Mouse (Mus musculus) retina, postnatal 7 days (tissue): ENCODE measurements around the gene Fstl3.

Experiments
- DNase-seq: peaks from one replicate; pipeline ENCODE4 v3.0.0-alpha.2; 2012; ENCODE audit warnings: low read depth, low spot score

Fstl3 gene

DNA sequence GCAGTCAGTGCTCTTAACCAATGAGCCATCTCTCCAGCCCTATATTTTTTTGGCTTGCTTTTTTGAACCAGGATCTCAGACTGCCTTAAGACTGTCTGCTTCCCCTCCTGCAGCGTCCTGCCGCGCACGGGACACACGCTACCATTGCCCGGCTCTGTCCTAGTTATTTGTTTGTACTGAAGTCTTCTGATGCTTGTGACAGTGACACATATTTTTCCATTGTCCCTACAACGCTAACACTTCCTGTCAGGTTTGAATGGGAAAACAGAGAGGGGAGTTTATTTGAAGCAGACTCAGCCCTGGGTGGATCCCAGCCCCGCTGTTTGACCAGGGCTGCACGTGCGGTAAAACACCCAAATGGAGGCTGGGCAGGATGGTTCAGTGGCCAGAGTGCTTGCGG lies 31.7 kb downstream of the Fstl3 start:
- DNase-seq: no peak

DNA sequence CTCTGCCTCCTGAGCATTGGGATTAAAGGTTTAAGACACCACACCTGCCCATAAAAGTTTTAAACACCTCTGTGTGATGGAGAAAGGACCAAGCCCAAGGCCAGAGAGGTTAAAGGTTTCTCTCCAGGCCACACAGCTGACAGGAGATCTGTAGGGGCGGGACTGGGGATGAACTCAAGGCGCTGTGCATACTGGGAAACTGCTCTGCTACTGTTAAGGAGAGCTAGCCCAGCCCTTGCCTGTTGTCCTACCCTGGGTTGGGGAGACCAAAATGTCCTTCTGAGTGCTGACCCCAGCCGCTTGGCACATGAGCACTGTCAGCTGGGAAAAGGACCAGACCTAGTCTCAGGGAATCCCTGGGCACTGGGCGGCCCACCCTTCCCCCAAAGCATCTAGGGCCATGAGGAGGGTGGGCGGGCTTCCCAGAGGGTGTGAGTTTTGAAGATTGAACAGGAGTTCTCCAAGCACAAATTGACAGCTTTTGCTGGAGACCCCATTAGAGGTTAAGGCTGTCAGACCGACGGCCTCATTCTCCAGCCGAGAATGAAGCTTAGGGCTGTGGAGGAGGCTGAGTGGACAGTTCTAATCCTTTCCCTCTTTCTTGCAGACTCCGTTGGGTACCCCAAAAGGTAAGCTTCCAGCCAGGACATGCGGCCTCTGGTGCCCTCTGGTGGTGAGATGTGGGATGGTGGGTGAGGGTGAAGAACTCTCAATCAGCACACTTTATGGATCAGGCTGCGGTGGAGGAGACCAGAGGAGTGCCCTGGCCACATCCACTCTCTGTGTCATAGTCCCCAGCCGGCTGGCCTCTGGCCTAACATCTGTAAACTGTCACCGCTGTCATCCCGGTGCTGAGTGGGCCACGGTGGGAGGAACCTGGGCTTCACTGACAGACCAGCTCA lies 34.9 kb downstream of the Fstl3 start:
- peak; percentile 75 for DNase-seq

- DNase-seq: no peak
Observed at GRCm38 (mm10) chr10:79814271-79814842, 37.3 kb downstream of the Fstl3 start.

- DNase-seq: no peak
Observed at GRCm38 (mm10) chr10:79815671-79816494, 38.8 kb downstream of the Fstl3 start.

DNA sequence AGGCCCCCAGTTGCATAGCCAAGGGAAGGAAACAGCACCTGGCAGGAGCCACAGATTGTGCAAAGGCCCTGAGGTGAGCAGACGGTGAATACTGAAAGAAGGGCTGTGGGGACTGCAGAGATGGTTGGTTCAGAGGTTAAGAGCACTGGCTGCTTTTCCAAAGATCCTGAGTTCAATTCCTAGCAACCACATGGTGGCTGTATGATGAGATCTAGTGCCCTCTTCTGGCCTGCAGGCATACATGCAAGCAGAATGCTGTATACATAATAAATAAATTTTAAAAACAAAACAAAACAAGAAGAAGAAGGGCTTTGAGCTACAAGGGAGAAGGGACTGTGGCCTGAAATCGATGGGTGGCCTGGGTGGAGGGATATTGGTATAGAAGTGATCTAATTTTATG lies 40.0 kb downstream of the Fstl3 start:
- no peak for DNase-seq

DNA sequence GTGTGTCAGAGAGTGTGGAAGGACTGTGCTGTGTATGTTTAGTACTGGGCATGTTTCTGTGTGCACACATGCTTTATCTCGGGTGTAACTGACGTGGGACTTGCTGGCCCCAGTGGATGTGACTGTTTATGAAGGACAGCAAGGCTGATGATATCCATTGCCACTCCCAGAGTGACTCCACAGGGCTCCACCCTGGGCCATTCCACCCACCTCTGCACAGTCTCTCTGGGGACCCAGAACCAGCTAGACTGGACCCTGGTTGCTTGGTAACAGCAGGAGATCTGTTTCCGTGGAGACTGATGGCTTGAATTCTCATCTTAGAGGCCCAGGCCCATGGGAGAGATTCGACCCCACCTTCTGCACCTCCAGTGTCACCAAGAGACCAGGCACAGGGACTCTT lies 41.2 kb downstream of the Fstl3 start:
- no peak for DNase-seq

GRCm38 (mm10) chr10:79819606-79820005 lies 42.5 kb downstream of the Fstl3 start:
- no peak for DNase-seq

DNA sequence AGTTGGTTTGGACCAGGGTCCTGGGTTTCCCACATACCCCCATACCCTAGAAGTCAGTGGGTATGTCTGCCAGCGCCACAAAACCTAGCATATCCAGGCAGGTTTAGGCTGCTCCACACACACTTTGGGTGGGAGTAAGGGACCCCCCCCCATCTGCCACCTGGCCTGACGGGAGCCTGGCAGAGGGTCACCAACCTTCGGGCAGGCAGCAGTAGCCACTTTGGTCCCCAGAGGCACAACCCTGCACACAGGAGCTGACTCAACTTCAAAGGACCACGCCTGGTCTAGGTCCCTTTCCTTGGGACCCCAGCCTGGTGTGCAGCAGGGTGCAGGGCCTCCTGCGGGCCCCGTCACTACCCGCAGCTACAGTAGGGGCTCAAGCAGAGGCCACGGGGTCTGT lies 43.2 kb downstream of the Fstl3 start:
- DNase-seq: no peak

DNA sequence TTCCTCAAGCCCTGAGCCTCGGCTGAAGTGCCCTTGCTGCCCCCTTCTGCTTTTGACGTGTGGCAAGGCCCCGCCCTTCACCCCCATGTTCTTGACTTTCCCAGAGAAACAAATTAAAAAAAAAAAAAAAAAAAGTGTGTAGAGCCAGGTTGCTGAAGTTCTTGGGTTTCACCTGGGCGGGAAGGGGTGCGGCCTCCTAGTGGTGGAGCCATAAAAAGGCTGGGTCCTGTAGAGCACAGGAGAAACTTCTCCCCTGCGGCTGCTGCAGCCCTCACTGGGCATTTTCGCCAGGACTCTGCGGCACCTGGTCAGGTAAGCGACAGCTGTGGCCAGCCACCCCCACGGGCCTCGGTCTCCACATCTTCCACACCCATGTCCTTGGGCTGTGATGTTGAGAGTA lies 43.7 kb downstream of the Fstl3 start, which contains the start of gene Misp:
Gene Misp (plus strand): TSS at position 208 of the 400 bp plus-strand sequence.
- no peak for DNase-seq

- no peak for DNase-seq
Observed at GRCm38 (mm10) chr10:79821731-79822130, 44.7 kb downstream of the Fstl3 start.

DNA sequence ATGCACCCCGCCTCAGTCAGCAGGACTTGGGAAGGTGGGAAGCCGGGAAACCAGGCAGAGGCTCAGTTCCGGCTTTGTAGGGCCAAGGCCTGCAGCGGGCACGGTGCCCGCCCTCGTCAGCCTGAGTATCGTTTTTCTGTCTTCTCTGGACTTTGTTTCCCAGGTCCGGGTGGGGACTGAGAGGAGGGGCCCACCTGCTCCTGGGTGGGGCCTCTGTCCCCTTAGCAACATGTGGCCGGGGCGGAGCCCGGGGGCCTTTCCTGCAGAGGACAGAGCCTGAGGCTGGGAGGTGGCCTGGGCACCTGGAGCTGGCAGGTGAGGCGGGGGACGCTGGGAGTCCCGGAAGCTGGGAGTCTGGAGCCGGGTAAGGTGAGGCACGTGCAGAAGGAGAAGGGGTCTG lies 45.3 kb downstream of the Fstl3 start:
- no peak for DNase-seq

DNA sequence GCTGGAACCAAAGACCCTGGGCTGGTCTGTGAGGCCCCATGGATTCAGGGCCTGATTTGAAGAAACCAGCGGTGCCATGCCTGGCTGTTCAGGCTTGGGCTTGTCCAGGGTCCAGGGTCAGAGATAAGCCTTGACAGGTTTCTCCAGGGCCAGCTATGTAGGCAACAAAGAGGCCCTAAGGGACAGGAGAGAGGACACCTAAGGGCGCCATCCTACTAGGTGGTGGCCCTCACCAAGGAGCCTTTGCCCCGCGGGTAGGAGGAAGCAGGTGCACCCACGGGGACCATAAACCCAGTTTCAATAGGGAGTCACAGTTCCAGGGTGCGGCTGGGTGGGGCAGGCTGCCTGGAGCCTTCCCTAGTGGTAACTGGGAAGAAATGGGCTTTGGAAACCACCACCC lies 45.9 kb downstream of the Fstl3 start:
- DNase-seq: no peak

- no peak for DNase-seq
Observed at GRCm38 (mm10) chr10:79824413-79824812, 47.3 kb downstream of the Fstl3 start.

- no peak for DNase-seq
Observed at GRCm38 (mm10) chr10:79831583-79831982, 54.5 kb downstream of the Fstl3 start.
